Mouse (Mus musculus) erythroblast, embryonic 14.5 days (primary cell): ENCODE measurements around the gene Efcab9.

Source experiments
- GATA1 ChIP-seq: IDR thresholded peaks from 2 replicates; pipeline ENCODE4 v1.6.1; 2012; ENCODE audit warnings: low read length, inconsistent platforms, mixed read lengths
- TAL1 ChIP-seq: IDR thresholded peaks from 3 replicates; pipeline ENCODE4 v1.6.1; 2012; ENCODE audit warnings: low read length, inconsistent platforms, mixed read lengths

GRCm38 (mm10) chr11:32581031-32581430 lies 49.1 kb upstream of the Efcab9 start:
- TF ChIP-seq GATA1 (no peak), TAL1 (no peak)
